Mouse (Mus musculus) activated CD4-positive, CD25-positive, alpha-beta regulatory T cell, adult 4 months (primary cell): ENCODE measurements around the gene Zswim3. TPM values are rescaled to one million over a fixed set of nuclear protein-coding genes. Genes with fewer than 3 reads are reported as not detected.

ENCODE experiments used
- ATAC-seq: one replicate; pipeline ENCODE4 v1.8.0; 2017
- polyA plus RNA-seq, 2 experiments: library from polyadenylated mRNA; unstranded; fragments of 100-300 nt; shearing (Covaris generic); gene quantifications; one replicate each; pipeline ENCODE4 v1.2.1; 2017

Gene Zswim3
- polyA plus RNA-seq, 2 experiments from 2014 or later = 3.8 to 5.4 TPM

DNA sequence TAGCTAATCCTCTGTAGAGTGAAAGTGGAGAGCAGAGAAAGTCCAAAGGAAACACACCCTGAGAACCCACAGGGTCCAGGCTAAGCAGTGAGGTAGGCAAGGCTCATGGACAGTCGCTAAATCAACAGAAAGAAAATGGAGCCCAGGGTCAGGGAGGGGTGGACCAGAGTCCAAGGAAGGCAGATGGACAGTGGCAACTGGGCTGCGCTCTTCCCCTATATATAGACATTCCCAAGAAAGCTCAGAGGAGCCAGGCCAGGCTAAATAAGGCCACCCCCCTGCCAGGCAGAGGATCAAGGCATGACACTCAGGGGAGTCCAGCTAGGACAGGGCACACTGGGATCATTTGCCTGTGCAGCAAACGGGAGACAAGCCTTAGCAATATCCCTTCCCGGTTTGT is 23.0 kb upstream of the Zswim3 start:
- no peak for ATAC-seq

- ATAC-seq = no peak
These were observed 20.8 kb upstream of the Zswim3 start for GRCm38 (mm10) chr2:164783926-164784581.

DNA sequence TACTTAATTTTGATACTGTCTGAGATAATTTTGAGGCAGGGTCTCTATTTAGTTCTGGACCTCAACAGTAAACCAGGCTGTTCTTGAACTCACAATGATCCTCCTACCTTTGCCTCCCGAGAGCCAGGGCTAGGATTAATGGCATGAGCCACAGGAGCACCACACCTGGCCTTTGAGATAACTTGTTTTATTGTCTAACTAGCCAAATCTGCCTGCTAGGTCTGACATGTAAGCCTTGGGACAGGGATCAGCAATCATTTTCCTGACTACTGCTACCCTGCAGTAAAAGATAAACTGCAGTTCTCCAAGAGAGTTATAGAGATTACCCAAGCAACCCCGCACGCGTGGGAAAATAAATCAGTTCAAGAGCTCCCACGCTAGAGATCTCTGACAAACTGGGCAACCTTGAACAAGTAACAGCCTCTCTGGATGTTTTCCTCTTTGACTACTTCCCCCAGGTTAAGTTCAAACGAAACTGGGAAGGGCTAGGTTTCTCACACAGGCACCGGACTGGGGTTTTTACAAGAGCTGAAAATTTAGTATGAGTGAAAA is 20.0 kb upstream of the Zswim3 start:
- no peak for ATAC-seq

DNA sequence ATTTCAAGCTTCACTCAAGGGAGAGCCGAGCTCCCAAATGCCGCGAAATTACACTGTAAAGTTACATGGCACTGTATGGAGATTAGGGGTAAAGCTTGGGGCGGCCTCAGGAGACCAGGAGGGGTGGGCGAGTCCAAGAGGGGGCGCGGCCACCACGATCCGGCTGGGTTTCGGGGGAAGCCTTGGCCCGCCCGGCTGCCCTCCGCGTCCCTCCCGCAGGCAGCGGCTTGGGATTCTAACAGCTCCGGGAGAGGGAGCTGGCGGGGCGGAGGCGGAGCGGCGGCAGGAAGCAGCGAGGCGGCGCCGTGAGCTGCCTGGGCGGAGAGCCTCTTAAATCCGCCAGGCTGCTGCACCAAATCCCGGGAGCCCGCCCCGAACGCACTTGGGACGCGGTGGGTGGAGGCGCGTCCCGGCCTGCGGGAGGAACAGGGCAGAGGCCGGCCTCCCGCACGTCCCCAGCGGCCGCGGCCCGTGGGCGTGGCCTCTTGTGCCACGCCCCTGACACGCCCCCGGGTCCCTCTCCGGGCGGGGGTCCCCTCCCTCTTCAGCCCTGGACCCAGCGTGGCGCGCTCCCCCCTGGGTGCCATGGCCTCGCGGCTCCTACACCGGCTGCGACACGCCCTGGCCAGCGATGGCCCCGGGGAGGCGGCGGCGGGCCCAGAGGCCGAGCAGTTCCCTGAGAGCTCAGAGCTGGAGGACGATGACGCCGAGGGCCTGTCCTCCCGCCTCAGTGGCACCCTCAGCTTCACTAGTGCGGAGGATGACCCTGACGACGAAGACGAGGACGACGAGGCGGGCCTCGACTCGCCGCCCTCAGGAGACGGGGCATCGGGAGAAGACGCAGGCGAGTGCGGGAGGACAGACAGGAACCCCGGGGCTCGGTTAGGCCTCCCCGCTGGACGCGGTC is 19.2 kb upstream of the Zswim3 start, which contains the start of gene Snx21:
Gene Snx21, plus strand, starts transcription at position 343 of the 907 bp plus-strand sequence.
- peak; percentile 73 for ATAC-seq

DNA sequence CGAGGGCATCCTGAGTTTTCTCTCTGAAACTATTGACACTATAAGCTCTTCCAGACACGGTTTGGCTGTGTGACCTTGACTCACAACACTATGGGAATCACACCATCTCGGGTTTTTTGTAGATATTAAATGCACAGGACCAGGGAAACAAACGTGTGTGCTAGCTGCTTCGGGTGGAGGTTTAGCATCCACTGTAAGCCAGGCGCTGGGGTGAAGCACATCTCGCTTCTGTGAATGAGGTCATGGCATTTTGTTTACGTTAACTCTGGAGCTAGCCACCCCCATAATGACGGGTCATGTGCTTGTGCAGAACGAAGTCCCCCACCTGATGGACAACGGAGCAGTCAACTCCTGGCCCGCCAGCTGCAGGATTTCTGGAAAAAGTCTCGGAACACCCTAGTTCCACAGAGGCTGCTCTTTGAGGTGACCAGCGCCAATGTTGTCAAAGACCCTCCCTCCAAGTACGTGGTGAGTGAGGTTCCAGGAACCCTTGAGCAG is 18.5 kb upstream of the Zswim3 start:
- ATAC-seq = no peak

GRCm38 (mm10) chr2:164787032-164787431 is 17.9 kb upstream of the Zswim3 start:
- no peak for ATAC-seq

GRCm38 (mm10) chr2:164787779-164788178 is 17.1 kb upstream of the Zswim3 start:
- no peak for ATAC-seq

- no peak for ATAC-seq
These were observed 16.5 kb upstream of the Zswim3 start for GRCm38 (mm10) chr2:164788411-164788810.

DNA sequence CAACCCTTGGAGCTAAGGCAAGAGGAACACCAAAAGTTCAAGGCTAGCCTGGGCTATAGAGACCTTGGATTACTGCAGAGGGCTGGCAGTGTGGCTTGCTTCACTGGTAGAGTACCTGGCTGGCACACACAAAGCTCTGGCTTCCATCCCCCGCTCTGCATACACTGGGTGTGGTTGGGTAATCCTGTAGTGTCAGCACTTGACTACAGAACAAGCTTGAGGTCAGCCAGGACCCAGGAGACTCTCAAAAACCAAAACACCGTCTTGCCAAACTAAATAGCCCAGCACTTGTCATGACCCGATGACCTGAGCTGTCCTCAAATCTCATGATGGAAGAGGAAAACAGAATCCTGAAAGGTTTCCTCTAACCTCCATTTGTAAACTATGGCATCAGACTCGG is 14.4 kb upstream of the Zswim3 start:
- ATAC-seq = no peak

GRCm38 (mm10) chr2:164791841-164792261 is 13.0 kb upstream of the Zswim3 start:
- no peak for ATAC-seq

DNA sequence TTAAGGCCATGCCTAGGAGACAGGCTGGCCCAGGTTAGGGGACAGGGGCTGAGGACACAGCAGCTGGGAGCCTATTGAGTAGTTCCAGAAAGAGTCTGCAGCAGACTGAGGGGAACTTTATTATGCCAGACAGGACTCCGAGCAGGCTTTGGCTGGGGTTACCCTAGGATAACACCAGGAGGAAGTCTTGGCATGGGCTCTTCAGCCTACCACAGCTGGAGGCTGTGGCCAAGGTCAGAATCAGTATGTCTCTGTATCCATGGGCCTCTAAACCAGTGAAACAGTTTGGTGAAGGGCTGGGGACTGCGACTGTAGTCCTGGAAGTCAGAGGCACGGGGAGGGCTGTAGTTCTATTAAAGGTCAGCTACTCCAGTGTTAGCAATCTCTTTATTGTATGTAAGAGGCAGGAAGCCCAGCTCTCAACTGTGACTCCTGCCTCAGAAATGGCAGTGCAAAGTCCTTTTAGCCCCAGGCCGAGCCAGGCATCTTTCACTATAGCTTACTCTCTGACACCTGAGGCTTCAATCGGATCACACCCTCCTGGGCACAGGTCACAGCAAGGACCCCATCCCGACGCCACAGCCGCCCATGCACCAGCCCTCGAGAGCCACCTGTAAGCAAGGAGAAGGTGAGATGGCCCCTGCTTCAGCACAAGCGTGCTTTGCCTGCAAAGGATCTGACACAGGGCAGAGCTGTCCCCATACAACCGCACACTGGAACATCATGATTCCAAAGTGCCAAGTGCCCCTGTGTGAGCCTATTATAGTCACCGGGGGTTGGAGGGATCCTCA is 12.3 kb upstream of the Zswim3 start:
- ATAC-seq = no peak

- ATAC-seq = peak; percentile 52
These were observed 11.7 kb upstream of the Zswim3 start for GRCm38 (mm10) chr2:164793236-164793635.

DNA sequence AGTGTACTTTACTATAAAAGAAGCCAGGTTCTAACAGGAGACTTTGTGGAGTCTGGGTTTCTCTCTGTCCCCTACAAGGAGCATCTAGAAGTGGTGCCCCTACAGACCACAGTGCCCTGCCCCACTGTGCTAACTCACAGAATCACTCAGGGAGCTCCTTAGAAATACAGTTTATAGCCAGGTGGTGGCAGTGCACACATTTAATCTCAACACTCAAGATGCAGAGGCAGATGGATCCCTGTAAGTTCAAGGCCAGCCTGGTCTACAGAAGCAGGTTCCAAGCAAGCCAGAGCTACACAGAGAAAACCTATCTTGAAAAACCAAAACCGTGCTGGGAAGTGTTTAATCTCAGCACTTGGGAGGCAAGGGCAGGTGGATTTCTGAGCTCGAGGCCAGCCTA is 11.1 kb upstream of the Zswim3 start:
- ATAC-seq = no peak

DNA sequence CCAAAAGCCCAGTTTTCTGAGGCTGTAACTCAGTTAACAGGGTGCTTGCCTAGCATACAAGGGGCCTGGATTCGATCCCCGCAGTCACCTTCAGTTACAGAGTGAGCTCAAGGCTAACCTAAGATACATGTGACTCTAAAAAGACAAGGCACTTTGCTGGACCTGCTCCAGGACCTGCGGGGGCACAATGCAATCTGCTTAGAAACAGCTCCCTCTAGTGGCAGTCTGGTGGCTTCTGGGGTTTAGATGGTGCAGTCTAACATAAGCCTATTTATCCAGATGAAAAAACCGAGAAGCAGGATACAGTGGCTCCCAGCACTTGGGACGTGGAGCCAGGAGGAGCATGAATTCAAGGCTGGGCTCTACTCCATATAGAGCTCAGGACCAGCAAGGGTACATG is 10.6 kb upstream of the Zswim3 start:
- ATAC-seq = peak; percentile 63

DNA sequence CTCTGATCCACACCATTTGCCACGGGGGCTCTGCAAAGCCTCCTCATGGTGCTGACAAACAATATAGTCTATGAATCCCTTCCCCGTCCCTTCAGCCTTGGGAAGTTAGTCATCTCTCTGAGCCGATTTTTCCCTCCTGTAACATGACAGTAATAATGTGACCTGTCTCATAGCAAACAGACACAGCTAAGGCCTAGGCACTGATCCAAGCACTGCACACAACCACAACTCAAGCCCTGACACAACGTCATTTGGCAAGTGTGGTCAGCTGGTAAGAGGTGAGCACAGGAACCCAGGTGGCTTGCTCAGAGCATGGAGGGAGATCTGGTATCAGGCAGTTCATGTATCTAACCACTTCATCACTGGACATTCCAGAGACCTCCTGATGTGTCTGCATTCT is 9.0 kb upstream of the Zswim3 start:
- ATAC-seq = no peak

DNA sequence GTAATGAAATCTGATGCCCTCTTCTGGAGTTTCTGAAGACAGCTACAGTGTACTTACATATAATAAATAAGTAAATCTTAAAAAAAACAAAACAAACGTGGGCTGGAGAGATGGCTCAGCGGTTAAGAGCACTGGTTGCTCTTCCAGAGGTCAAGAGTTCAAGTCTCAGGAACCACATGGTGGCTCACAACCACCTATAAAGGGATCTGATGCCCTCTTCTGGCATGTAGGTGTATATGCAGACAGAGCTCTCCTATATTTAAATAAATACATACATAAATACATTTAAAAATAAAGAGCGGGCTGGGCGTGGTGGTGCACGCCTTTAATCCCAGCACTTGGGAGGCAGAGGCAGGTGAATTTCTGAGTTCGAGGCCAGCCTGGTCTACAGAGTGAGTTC is 6.3 kb upstream of the Zswim3 start:
- peak; percentile 32 for ATAC-seq

DNA sequence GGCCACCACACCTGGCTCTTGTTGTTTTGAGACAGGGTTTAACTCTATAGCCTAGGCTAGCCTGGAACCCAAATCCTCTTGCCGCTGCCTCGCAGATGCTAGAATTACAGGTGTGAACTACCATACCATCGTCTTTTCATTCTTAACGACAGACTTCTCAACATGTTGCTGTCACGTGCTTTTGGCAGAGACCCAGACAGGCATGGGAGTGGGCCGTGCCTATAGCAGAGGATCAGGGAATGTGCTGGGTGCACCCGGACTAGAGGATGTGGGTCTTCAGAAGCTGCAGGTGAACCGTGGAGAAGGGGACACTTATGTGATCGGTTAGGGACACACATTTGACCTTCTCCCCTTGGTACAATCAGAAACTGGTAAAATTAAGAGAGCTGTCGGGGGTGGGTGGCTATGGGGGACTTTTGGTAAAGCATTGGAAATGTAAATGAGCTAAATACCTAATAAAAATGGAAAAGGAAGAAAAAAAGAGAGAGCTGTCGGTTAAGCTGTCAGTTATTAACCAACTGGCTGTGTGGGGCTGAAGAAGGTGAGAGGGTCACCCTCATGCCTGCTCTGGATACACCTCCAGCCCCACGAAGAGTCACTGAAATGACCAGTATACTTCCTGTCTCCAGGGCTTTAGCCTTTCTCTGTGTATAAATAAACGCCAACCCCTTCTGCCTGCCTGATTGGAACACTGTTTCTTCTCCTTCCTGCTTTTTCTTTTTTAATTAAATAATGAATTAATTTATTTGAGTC is 4.5 kb upstream of the Zswim3 start:
- no peak for ATAC-seq

DNA sequence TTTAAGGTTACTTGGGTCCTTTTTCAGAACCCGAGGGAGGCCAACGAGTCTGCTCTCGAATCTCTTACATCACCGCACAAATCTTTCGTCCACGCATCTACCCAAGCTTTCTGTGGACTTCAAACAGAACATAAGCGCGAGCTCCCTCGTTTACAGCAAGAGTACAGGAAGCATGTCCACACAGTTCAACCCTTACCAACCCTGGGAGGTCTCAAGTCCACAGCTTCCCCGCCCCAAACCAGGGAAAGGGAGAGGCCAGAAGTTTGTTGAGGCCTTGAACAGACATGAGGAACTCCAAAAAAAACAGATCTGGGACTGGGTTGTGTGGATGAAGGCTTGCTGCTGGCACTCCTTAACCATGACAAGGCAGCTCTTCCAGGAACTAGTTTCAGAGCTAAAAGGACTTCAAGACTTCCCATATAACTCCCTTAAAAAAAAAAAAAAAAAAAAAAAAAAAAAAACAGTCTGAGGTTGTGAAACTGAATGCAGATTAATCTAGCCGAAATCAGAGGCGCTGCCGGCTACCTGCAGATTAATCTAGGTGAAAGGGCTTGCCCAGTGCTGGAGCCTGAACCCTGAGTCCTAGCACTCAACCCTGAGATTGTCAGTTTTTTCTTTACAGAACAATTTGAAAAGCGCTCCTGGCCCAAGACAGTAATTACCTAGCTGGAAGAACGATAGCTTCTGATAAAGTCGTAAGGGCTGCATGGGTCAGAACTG is 1.5 kb upstream of the Zswim3 start:
- ATAC-seq = no peak

GRCm38 (mm10) chr2:164803921-164804313 is 981 bp upstream of the Zswim3 start:
- no peak for ATAC-seq

DNA sequence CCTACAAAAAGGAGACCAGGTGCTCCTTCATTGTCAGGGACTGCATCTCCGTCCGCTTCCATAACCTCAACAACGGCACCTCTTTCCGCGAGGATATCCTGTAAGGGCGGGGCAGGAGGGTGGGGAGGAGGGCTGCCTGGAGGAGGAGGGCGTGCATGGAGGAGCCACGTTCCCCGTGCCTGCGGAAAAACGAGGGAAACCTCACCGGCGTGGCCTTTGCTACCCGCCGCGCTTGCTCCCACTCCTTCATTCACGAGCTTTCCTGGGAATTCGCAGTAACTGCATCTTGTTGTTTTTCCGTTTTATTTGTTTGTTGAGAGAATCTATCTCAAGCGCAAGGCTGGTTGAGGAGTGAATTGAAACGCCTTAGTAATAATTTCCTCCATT is 427 bp downstream of the Zswim3 start:
- no peak for ATAC-seq

DNA sequence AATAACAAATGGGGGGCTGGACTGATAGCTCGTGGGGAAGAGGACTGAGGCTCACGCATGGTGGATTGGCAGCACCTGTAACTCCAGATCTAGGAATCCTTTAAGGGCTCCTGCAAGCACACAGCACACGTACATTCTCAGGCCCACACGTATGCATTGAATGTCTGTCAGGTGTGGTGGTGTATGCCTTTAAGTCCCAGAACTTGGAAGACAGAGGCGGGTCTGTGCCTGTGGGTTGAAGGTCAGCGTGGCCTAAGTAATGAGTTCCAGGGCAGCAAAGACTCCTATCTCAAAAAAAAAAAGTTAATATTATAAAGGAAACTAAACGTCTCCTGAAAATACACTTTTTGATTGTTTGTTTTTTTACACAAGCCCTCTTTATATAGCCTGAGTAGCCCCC is 1.7 kb downstream of the Zswim3 start:
- no peak for ATAC-seq
